Mouse (Mus musculus) testis, adult 2 months (tissue): Measurements from ENCODE around the gene Nufip2.

Source experiments
- CTCF ChIP-seq: fragments of 200-500 bp; IDR thresholded peaks from 2 replicates; pipeline ENCODE4 v1.5.1; 2012; ENCODE audit warnings: low read depth, mild to moderate bottlenecking, inconsistent platforms, low read length, moderate library complexity; ENCODE audit not compliant: control insufficient read depth, insufficient read depth, insufficient replicate concordance
- POLR2A ChIP-seq: fragments of 200-500 bp; IDR thresholded peaks from 2 replicates; pipeline ENCODE4 v1.6.1; 2012; ENCODE audit warnings: low read depth, mild to moderate bottlenecking, inconsistent platforms, low read length, moderate library complexity; ENCODE audit not compliant: control insufficient read depth

GRCm38 (mm10) chr11:77672746-77673145 lies 13.2 kb upstream of the Nufip2 start:
- no peak for TF ChIP-seq CTCF
- TF ChIP-seq POLR2A: no peak
